Mouse (Mus musculus): Measurements from ENCODE around the gene Acsf3. TPM values are rescaled to one million over a fixed set of nuclear protein-coding genes. Genes with fewer than 3 reads are reported as not detected.

The Acsf3 gene
- total and polyA plus RNA-seq, 3 experiments: 2.2 to 10.4 (median 9.0) TPM

GRCm38 (mm10) chr8:122745750-122746275 is 29.5 kb upstream of the Acsf3 start:
- dilution Hi-C loops (cut with MboI; ENCODE audit: extremely low pct_ligation_motif_present, extremely low pct_unique_long_range_greater_than_20kb, low sequenced_read_pairs): no loop called here
- no peak overlapping the region for H3K27ac ChIP-seq (ENCODE audit: insufficient read depth, low read depth)
- no peaks in the 10 kb centered on the region for H3K79me2 ChIP-seq (replicated peaks; ENCODE audit: control insufficient read depth, extremely low read depth, insufficient read depth, poor library complexity, severe bottlenecking)
- no peak overlapping the region for H3K4me3 ChIP-seq (replicated peaks in 1 of 3; ENCODE audit: low read depth in 2 of 3, low read length in 2 of 3, poor library complexity in 1 of 3)
- H3K4me2 ChIP-seq (ENCODE audit: insufficient read depth, low read depth, poor library complexity, severe bottlenecking): no peak overlapping the region
- in situ Hi-C loops (cut with MboI; ENCODE audit: low pct_ligation_motif_present, low pct_unique_long_range_greater_than_20kb, low sequenced_read_pairs): no loop called here
- no peaks in the 10 kb centered on the region for H3K36me3 ChIP-seq (replicated peaks in 1 of 2; ENCODE audit: control insufficient read depth in 1 of 2, insufficient read depth in 1 of 2, low read length in 1 of 2)
- peaks cover 3 to 51% of the 10 kb centered on the region in 2 experiments for H3K4me1 ChIP-seq (ENCODE audit: control insufficient read depth in 1 of 2, insufficient read depth in 2 of 2)
- no peak for TF ChIP-seq BHLHE40 (IDR thresholded peaks at IDR 0.05; ENCODE audit: low read depth, low read length)
- TF ChIP-seq EP300 (IDR thresholded peaks at IDR 0.05; ENCODE audit: low read length): no peak
- TF ChIP-seq NRF1 (IDR thresholded peaks at IDR 0.05; ENCODE audit: low read depth, low read length): no peak
- no peak for TF ChIP-seq MXI1 (IDR thresholded peaks at IDR 0.05; ENCODE audit: low read depth, low read length)
- no peak for TF ChIP-seq ELF1 (IDR thresholded peaks at IDR 0.05; ENCODE audit: low read depth, low read length)
- TF ChIP-seq CHD1 (IDR thresholded peaks at IDR 0.05; ENCODE audit: low read depth, low read length): no peak
- no peak for TF ChIP-seq ZC3H11A (IDR thresholded peaks at IDR 0.05; ENCODE audit: low read depth, low read length)
- TF ChIP-seq CHD2 (IDR thresholded peaks at IDR 0.05; ENCODE audit: low read length): no peak
- no peak for TF ChIP-seq IRF4 (IDR thresholded peaks at IDR 0.05; ENCODE audit: low read depth, low read length)
- no peak for TF ChIP-seq E2F4 (IDR thresholded peaks at IDR 0.05; ENCODE audit: insufficient replicate concordance, low read depth, low read length)
- no peak for DNase-seq (ENCODE audit: extremely low read depth)
- peaks cover 8% of the 10 kb centered on the region for H3K27me3 ChIP-seq (replicated peaks)
- no peaks in the 10 kb centered on the region for H3K9me3 ChIP-seq (replicated peaks; ENCODE audit: low read length)
- H3K9ac ChIP-seq (ENCODE audit: insufficient read depth, low read depth): no peak overlapping the region

DNA sequence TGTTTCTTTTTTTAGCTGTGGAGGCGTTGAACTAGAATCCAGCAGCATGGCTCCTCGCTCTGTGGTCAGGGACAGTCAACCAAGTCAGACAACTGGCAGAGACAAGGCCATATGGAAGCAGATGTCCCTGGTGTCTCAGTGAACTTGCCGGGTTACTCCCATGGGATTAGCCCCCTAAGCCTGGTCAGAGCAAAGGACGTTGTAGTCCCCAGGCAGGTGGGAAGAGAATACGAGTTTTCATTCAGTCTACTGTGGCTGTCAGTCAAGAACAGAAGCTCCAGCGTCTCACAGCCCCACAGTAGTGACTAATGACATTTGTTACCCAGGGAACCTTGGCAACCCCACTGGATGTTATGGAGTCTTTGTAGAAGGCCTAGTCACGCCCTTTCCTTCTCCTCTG is 28.8 kb upstream of the Acsf3 start:
- H3K4me1 ChIP-seq (ENCODE audit: control insufficient read depth in 1 of 2, insufficient read depth in 2 of 2): peaks cover 3 to 51% of the 10 kb centered on the region in 2 experiments
- H3K79me2 ChIP-seq (replicated peaks; ENCODE audit: control insufficient read depth, extremely low read depth, insufficient read depth, poor library complexity, severe bottlenecking): no peaks in the 10 kb centered on the region
- dilution Hi-C loops (cut with MboI; ENCODE audit: extremely low pct_ligation_motif_present, extremely low pct_unique_long_range_greater_than_20kb, low sequenced_read_pairs) (no loop called here), in situ Hi-C loops (cut with MboI; ENCODE audit: low pct_ligation_motif_present, low pct_unique_long_range_greater_than_20kb, low sequenced_read_pairs) (no loop called here)
- H3K9me3 ChIP-seq (replicated peaks; ENCODE audit: low read length): no peaks in the 10 kb centered on the region
- TF ChIP-seq JUND (conservative IDR thresholded peaks at IDR 0.05; ENCODE audit: low read depth, low read length) (no peak), KAT2A (IDR thresholded peaks at IDR 0.05; ENCODE audit: insufficient replicate concordance, low read length) (no peak), TBP (conservative IDR thresholded peaks at IDR 0.05; ENCODE audit: low read depth, low read length) (no peak), MEF2A (IDR thresholded peaks at IDR 0.05; ENCODE audit: borderline replicate concordance, low read depth, low read length) (no peak), MAX (IDR thresholded peaks at IDR 0.05; ENCODE audit: low read length) (no peak), EP300 (IDR thresholded peaks at IDR 0.05; ENCODE audit: low read length) (no peak), ZKSCAN1 (IDR thresholded peaks at IDR 0.05; ENCODE audit: borderline replicate concordance, low read depth, low read length) (no peak), ELF1 (IDR thresholded peaks at IDR 0.05; ENCODE audit: low read depth, low read length) (no peak), SIN3A (IDR thresholded peaks at IDR 0.05; ENCODE audit: low read length) (no peak), ZMIZ1 (IDR thresholded peaks at IDR 0.05; ENCODE audit: low read depth, low read length) (no peak), CHD2 (IDR thresholded peaks at IDR 0.05; ENCODE audit: low read length) (no peak)
- no peak overlapping the region for H3K27ac ChIP-seq (ENCODE audit: insufficient read depth, low read depth)
- H3K4me3 ChIP-seq (replicated peaks in 1 of 3; ENCODE audit: low read depth in 2 of 3, low read length in 2 of 3, poor library complexity in 1 of 3): no peak overlapping the region
- no peak overlapping the region for H3K4me2 ChIP-seq (ENCODE audit: insufficient read depth, low read depth, poor library complexity, severe bottlenecking)
- H3K27me3 ChIP-seq (replicated peaks): peaks cover 4% of the 10 kb centered on the region
- no peak overlapping the region for H3K9ac ChIP-seq (ENCODE audit: insufficient read depth, low read depth)
- no peaks in the 10 kb centered on the region for H3K36me3 ChIP-seq (replicated peaks in 1 of 2; ENCODE audit: control insufficient read depth in 1 of 2, insufficient read depth in 1 of 2, low read length in 1 of 2)
- DNase-seq (ENCODE audit: extremely low read depth): no peak

Data from CH12.LX (cell line).